Mouse (Mus musculus) myocyte (in vitro differentiated cells): ENCODE results near the gene Ankrd33.

ENCODE experiments used
- CEBPB ChIP-seq: IDR thresholded peaks from 2 replicates; pipeline ENCODE4 v1.6.1; 2011; ENCODE audit warnings: mild to moderate bottlenecking, moderate library complexity; ENCODE audit not compliant: poor library complexity, insufficient read depth, severe bottlenecking
- E2F4 ChIP-seq: IDR thresholded peaks from one replicate; pipeline ENCODE4 v1.6.1; 2011; ENCODE audit warnings: mild to moderate bottlenecking, control low read depth, moderate library complexity; ENCODE audit not compliant: insufficient read depth
- MAX ChIP-seq: IDR thresholded peaks from one replicate; pipeline ENCODE4 v1.6.1; 2011; ENCODE audit warnings: low read depth, mild to moderate bottlenecking, control low read depth
- MYOD1 ChIP-seq, 3 experiments: IDR thresholded peaks; one replicate each; pipeline ENCODE4 v1.6.1; 2011; ENCODE audit warnings: control low read depth in 2 of 3, low read depth in 2 of 3, mild to moderate bottlenecking in 2 of 3, moderate library complexity in 1 of 3; ENCODE audit not compliant: insufficient read length in 2 of 3, control insufficient read depth in 1 of 3
- MYOG ChIP-seq, 3 experiments: IDR thresholded peaks; one replicate each; pipeline ENCODE4 v1.6.1; 2011; ENCODE audit warnings: control low read depth in 2 of 3, low read depth in 2 of 3, mild to moderate bottlenecking in 2 of 3; ENCODE audit not compliant: insufficient read length in 2 of 3, control insufficient read depth in 1 of 3, insufficient read depth in 1 of 3
- POLR2A ChIP-seq: IDR thresholded peaks from one replicate; pipeline ENCODE4 v1.6.1; 2011; ENCODE audit warnings: low read depth, mild to moderate bottlenecking, control low read depth, moderate library complexity; ENCODE audit not compliant: insufficient read length
- POLR2AphosphoS2 ChIP-seq: IDR thresholded peaks from one replicate; pipeline ENCODE4 v1.6.1; 2011; ENCODE audit warnings: low read depth, control low read depth; ENCODE audit not compliant: insufficient read length
- SRF ChIP-seq: IDR thresholded peaks from one replicate; pipeline ENCODE4 v1.6.1; 2011; ENCODE audit warnings: low read depth; ENCODE audit not compliant: control insufficient read depth, insufficient read length
- TCF12 ChIP-seq: IDR thresholded peaks from one replicate; pipeline ENCODE4 v1.6.1; 2011; ENCODE audit warnings: mild to moderate bottlenecking, control low read depth; ENCODE audit not compliant: poor library complexity, insufficient read depth, severe bottlenecking
- TCF3 ChIP-seq: IDR thresholded peaks from one replicate; pipeline ENCODE4 v1.6.1; 2011; ENCODE audit warnings: low read depth, control low read depth; ENCODE audit not compliant: insufficient read length
- USF1 ChIP-seq: IDR thresholded peaks from one replicate; pipeline ENCODE4 v1.6.1; 2011; ENCODE audit warnings: low read depth, mild to moderate bottlenecking, control low read depth, moderate library complexity

- TF ChIP-seq POLR2A (no peak), MAX (no peak), CEBPB (no peak), MYOG (IDR thresholded peaks at IDR 0.05; ENCODE audit: control insufficient read depth in 1 of 3, insufficient read depth in 1 of 3, insufficient read length in 2 of 3, low read depth in 2 of 3) (no peak), POLR2AphosphoS2 (no peak), TCF12 (no peak), MYOD1 (IDR thresholded peaks at IDR 0.05; ENCODE audit: control insufficient read depth in 1 of 3, insufficient read length in 2 of 3, low read depth in 2 of 3) (no peak), E2F4 (no peak), USF1 (no peak), TCF3 (no peak), SRF (no peak)
Observed at GRCm38 (mm10) chr15:101070762-101071161, 44.8 kb upstream of the Ankrd33 start.
